Mouse (Mus musculus): ENCODE measurements around the gene 4933402J07Rik. TPM values are rescaled to one million over a fixed set of nuclear protein-coding genes. Genes with fewer than 3 reads are reported as not detected.

The 4933402J07Rik gene
- polyA plus RNA-seq, 1 experiment from 2014 or later, result not detected

DNA sequence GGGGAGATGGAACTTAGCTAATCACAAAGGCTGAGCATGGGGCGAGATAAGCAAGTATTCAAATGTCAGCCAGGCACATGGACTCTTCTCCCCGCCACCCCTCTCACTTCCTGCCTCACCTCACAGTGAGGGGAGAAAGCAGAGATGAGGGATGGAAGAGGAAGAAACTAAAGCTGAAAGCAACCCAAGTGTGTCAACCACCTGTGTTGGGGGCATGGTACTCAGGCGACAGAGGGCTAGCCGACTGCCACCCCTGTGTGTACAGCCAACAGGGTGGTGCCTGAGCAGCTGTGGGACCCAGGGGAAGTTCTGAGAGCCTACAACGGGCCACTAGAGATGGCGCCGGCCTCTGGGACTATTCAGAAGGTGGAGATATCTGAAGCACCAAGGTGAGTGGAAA lies 68.1 kb downstream of the 4933402J07Rik start:
- H3K27ac ChIP-seq, result no peak overlapping the region
- no peak overlapping the region for H3K4me3 ChIP-seq
- 81% methylated on average over 7 of the region's 7 CpGs for WGBS
- peaks cover 4% of the 10 kb centered on the region; the same call in 1 of the 2 replicates for H3K4me1 ChIP-seq
- H3K27me3 ChIP-seq (ENCODE audit: low read depth, poor library complexity, severe bottlenecking), result peaks cover 13% of the 10 kb centered on the region; the same call in 1 of the 2 replicates
- no peaks in the 10 kb centered on the region for H3K9me3 ChIP-seq (replicated peaks)
- no peak for DNase-seq (ENCODE audit: low spot score)
- H3K36me3 ChIP-seq, result no peaks in the 10 kb centered on the region

- WGBS, result 82% methylated on average over 11 of the region's 11 CpGs
- Histone ChIP-seq H3K4me3 (no peak overlapping the region), H3K27me3 (ENCODE audit: low read depth, poor library complexity, severe bottlenecking) (peaks cover under 1% of the 10 kb centered on the region; the same call in 1 of the 2 replicates), H3K4me1 (no peaks in the 10 kb centered on the region), H3K27ac (no peak overlapping the region), H3K36me3 (no peaks in the 10 kb centered on the region), H3K9me3 (replicated peaks) (no peaks in the 10 kb centered on the region)
- DNase-seq (ENCODE audit: low spot score), result no peak
Observed at GRCm38 (mm10) chr8:87636226-87636742, 72.6 kb downstream of the 4933402J07Rik start.

Other genes with a start within 250 kb of the 4933402J07Rik start
- gene Cbln1, start 91.2 kb upstream of the 4933402J07Rik start, polyA plus RNA-seq (2016; fragmentation: Nextera tagmentation; extraction: Ambion mirVana), result 1.8 and 2.1 TPM in 2 replicates

Data from limb, embryonic 10.5 days (tissue).